Mouse (Mus musculus): ENCODE data around the gene A4galt. TPM values are rescaled to one million over a fixed set of nuclear protein-coding genes. Genes with fewer than 3 reads are reported as not detected.
A peak's percentile ranks its signal among the peaks of the same experiment; 100 is the strongest.

The A4galt gene
- polyA plus RNA-seq, 2 experiments = 2.7 to 2.9 TPM

- no peaks in the 10 kb centered on the region for H3K4me1 ChIP-seq (ENCODE audit: control insufficient read depth, insufficient read depth, low read length)
- ATAC-seq (ENCODE audit: low FRiP score, low read depth) (no peak), DNase-seq (ENCODE audit: low spot score) (no peak)
- H3K4me3 ChIP-seq (replicated peaks; ENCODE audit: low read length) = no peak overlapping the region
- H3K9ac ChIP-seq (ENCODE audit: low read depth, low read length, severe bottlenecking) = no peak overlapping the region
- no peaks in the 10 kb centered on the region for H3K36me3 ChIP-seq (ENCODE audit: control insufficient read depth, insufficient read depth, low read length)
- 9% methylated on average over 1 of the region's 1 CpGs for WGBS
- no peaks in the 10 kb centered on the region for H3K9me3 ChIP-seq (ENCODE audit: control insufficient read depth, low read length)
- TF ChIP-seq POLR2A (IDR thresholded peaks at IDR 0.05; ENCODE audit: borderline replicate concordance, extremely low read depth, insufficient read depth, insufficient read length) = no peak
- no peaks in the 10 kb centered on the region for H3K27me3 ChIP-seq (ENCODE audit: control insufficient read depth, insufficient read depth, low read length)
- no peak overlapping the region for H3K4me2 ChIP-seq (replicated peaks; ENCODE audit: low read depth, low read length, severe bottlenecking)
- H3K27ac ChIP-seq (replicated peaks; ENCODE audit: low read depth, low read length) = no peak overlapping the region
Observed at GRCm38 (mm10) chr15:83265269-83265668, 13.7 kb upstream of the A4galt start.

DNA sequence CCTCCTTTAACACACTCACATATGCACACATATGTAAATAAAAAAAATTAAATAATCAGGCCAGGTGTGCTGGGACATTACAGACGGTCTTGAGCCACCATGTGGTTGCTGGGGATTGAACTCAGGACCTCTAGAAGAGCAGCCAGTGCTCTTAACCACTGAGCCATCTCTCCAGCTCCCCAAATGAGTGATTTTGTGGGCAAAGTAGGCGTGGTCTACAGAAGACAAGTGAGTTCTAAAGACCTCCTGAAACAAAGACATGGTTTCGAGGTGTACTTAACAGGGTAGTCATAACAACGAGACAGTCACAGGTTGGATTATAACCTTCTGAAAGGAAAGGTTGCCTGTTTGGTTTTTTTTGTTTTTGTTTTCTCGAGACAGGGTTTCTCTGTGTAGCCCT is 11.8 kb upstream of the A4galt start:
- TF ChIP-seq POLR2A (IDR thresholded peaks at IDR 0.05; ENCODE audit: borderline replicate concordance, extremely low read depth, insufficient read depth, insufficient read length) = no peak
- Histone ChIP-seq H3K27ac (replicated peaks; ENCODE audit: low read depth, low read length) (no peak overlapping the region), H3K9ac (ENCODE audit: low read depth, low read length, severe bottlenecking) (no peak overlapping the region), H3K4me1 (ENCODE audit: control insufficient read depth, insufficient read depth, low read length) (no peaks in the 10 kb centered on the region), H3K4me3 (replicated peaks; ENCODE audit: low read length) (no peak overlapping the region), H3K36me3 (ENCODE audit: control insufficient read depth, insufficient read depth, low read length) (no peaks in the 10 kb centered on the region), H3K27me3 (ENCODE audit: control insufficient read depth, insufficient read depth, low read length) (no peaks in the 10 kb centered on the region), H3K4me2 (replicated peaks; ENCODE audit: low read depth, low read length, severe bottlenecking) (no peak overlapping the region), H3K9me3 (ENCODE audit: control insufficient read depth, low read length) (no peaks in the 10 kb centered on the region)
- DNase-seq (ENCODE audit: low spot score) = no peak
- ATAC-seq (ENCODE audit: low FRiP score, low read depth) = no peak
- 84% methylated on average over 5 of the region's 5 CpGs for WGBS

GRCm38 (mm10) chr15:83257906-83258305 is 6.3 kb upstream of the A4galt start:
- Histone ChIP-seq H3K9ac (ENCODE audit: low read depth, low read length, severe bottlenecking) (no peak overlapping the region), H3K4me2 (replicated peaks; ENCODE audit: low read depth, low read length, severe bottlenecking) (no peak overlapping the region), H3K36me3 (ENCODE audit: control insufficient read depth, insufficient read depth, low read length) (no peaks in the 10 kb centered on the region), H3K27me3 (ENCODE audit: control insufficient read depth, insufficient read depth, low read length) (no peaks in the 10 kb centered on the region), H3K4me1 (ENCODE audit: control insufficient read depth, insufficient read depth, low read length) (no peaks in the 10 kb centered on the region), H3K27ac (replicated peaks; ENCODE audit: low read depth, low read length) (no peak overlapping the region), H3K4me3 (replicated peaks; ENCODE audit: low read length) (no peak overlapping the region), H3K9me3 (ENCODE audit: control insufficient read depth, low read length) (no peaks in the 10 kb centered on the region)
- 60% methylated on average over 13 of the region's 13 CpGs for WGBS
- peak; percentile 31 for DNase-seq (ENCODE audit: low spot score)
- no peak for TF ChIP-seq POLR2A (IDR thresholded peaks at IDR 0.05; ENCODE audit: borderline replicate concordance, extremely low read depth, insufficient read depth, insufficient read length)
- ATAC-seq (ENCODE audit: low FRiP score, low read depth) = no peak

DNA sequence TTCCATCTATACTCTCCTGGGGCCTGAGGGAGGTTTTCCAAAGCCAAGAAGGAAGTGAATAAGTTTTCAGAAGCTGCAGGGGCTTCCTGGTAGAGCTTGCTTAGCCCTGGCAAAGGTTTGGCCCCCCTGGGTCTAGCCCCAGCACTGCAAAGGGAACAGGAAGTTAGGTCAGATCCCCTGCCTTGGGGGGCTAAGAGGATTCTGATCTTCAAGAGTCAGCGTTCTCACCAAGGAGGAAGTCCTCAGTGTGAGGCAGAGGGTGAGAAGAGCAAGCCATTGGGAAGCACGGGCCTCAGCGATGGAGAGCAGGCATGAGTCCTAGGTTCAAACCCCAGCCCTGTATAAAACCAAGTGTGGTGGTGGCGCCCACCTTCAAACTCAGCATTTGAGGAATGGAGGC is 4.9 kb upstream of the A4galt start:
- DNase-seq (ENCODE audit: low spot score) = no peak
- H3K9me3 ChIP-seq (ENCODE audit: control insufficient read depth, low read length) = no peaks in the 10 kb centered on the region
- ATAC-seq (ENCODE audit: low FRiP score, low read depth) = no peak
- no peak overlapping the region for H3K27ac ChIP-seq (replicated peaks; ENCODE audit: low read depth, low read length)
- TF ChIP-seq POLR2A (IDR thresholded peaks at IDR 0.05; ENCODE audit: borderline replicate concordance, extremely low read depth, insufficient read depth, insufficient read length) = no peak
- no peak overlapping the region for H3K4me3 ChIP-seq (replicated peaks; ENCODE audit: low read length)
- H3K4me1 ChIP-seq (ENCODE audit: control insufficient read depth, insufficient read depth, low read length) = peaks cover 3% of the 10 kb centered on the region
- H3K9ac ChIP-seq (ENCODE audit: low read depth, low read length, severe bottlenecking) = no peak overlapping the region
- H3K27me3 ChIP-seq (ENCODE audit: control insufficient read depth, insufficient read depth, low read length) = peaks cover 10% of the 10 kb centered on the region; the same call in 1 of the 2 replicates
- H3K36me3 ChIP-seq (ENCODE audit: control insufficient read depth, insufficient read depth, low read length) = no peaks in the 10 kb centered on the region
- no peak overlapping the region for H3K4me2 ChIP-seq (replicated peaks; ENCODE audit: low read depth, low read length, severe bottlenecking)
- WGBS = 80% methylated on average over 4 of the region's 4 CpGs

- H3K4me2 ChIP-seq (replicated peaks; ENCODE audit: low read depth, low read length, severe bottlenecking) = no peak overlapping the region
- H3K9me3 ChIP-seq (ENCODE audit: control insufficient read depth, low read length) = no peaks in the 10 kb centered on the region
- H3K27me3 ChIP-seq (ENCODE audit: control insufficient read depth, insufficient read depth, low read length) = peaks cover 16% of the 10 kb centered on the region
- 72% methylated on average over 7 of the region's 7 CpGs for WGBS
- no peak for ATAC-seq (ENCODE audit: low FRiP score, low read depth)
- H3K4me3 ChIP-seq (replicated peaks; ENCODE audit: low read length) = no peak overlapping the region
- no peak overlapping the region for H3K27ac ChIP-seq (replicated peaks; ENCODE audit: low read depth, low read length)
- H3K36me3 ChIP-seq (ENCODE audit: control insufficient read depth, insufficient read depth, low read length) = no peaks in the 10 kb centered on the region
- H3K4me1 ChIP-seq (ENCODE audit: control insufficient read depth, insufficient read depth, low read length) = peaks cover 4% of the 10 kb centered on the region
- DNase-seq (ENCODE audit: low spot score) = no peak
- no peak for TF ChIP-seq POLR2A (IDR thresholded peaks at IDR 0.05; ENCODE audit: borderline replicate concordance, extremely low read depth, insufficient read depth, insufficient read length)
- H3K9ac ChIP-seq (ENCODE audit: low read depth, low read length, severe bottlenecking) = no peak overlapping the region
Observed at GRCm38 (mm10) chr15:83255944-83256343, 4.4 kb upstream of the A4galt start.
